Comparison of ENCODE assay signal across 26 mouse cellular contexts in genomic region chr17:16839152-16839551, GRCm38 (mm10).
A peak's percentile ranks its signal among the peaks of the same experiment; 100 is the strongest.
DNase-seq lines count a peak whose midpoint lies in the region; ATAC-seq and TF ChIP-seq lines count a peak whose summit lies in the region.
"Had no signal": no experiment of that assay in that cellular context is flagged by ENCODE, and none has a peak within 500 bp of the region (broad histone marks: within the 10 kb centered on the region; RNA-seq: fewer than 3 reads in every experiment).

No protein-coding gene starts in this region.

- H3K36me3 ChIP-seq in hindbrain, embryonic 11.5 days (ENCODE audit: control insufficient read depth, insufficient read depth, low read length): no peaks in the 10 kb centered on the region
- no peaks in the 10 kb centered on the region for H3K36me3 ChIP-seq in hindbrain, postnatal 0 days (ENCODE audit: insufficient read depth, low read length)
- H3K36me3 ChIP-seq in midbrain, embryonic 14.5 days (ENCODE audit: control insufficient read depth, insufficient read depth, low read length): no peaks in the 10 kb centered on the region
- H3K36me3 ChIP-seq in midbrain, embryonic 16.5 days (ENCODE audit: control insufficient read depth, insufficient read depth, low read length): no peaks in the 10 kb centered on the region
- H3K36me3 ChIP-seq in neural tube, embryonic 13.5 days: no peaks in the 10 kb centered on the region
- H3K36me3 ChIP-seq: embryonic facial prominence, embryonic 12.5 days; embryonic facial prominence, embryonic 15.5 days; forebrain, embryonic 15.5 days; heart, embryonic 12.5 days; heart, embryonic 15.5 days; hindbrain, embryonic 13.5 days had no signal

- TF ChIP-seq CTCF in hindbrain, postnatal 0 days (IDR thresholded peaks at IDR 0.05; ENCODE audit: low read depth): no peak
- no peak for TF ChIP-seq CTCF in brain, embryonic 14.5 days (IDR thresholded peaks at IDR 0.05; ENCODE audit: borderline replicate concordance, extremely low read depth, insufficient read depth, insufficient read length)

- 79% methylated on average over 4 of the region's 4 CpGs for WGBS in hindbrain, embryonic 11.5 days
- 65% methylated on average over 4 of the region's 4 CpGs for WGBS in hindbrain, postnatal 0 days
- WGBS in midbrain, embryonic 14.5 days: 72% methylated on average over 4 of the region's 4 CpGs
- WGBS in midbrain, embryonic 16.5 days: 55% methylated on average over 4 of the region's 4 CpGs
- 43% methylated on average over 4 of the region's 4 CpGs for whole genome bisulfite sequencing in neural tube, embryonic 13.5 days

- no peak overlapping the region for H3K4me3 ChIP-seq in hindbrain, embryonic 11.5 days (ENCODE audit: low read depth, low read length)
- no peak overlapping the region for H3K4me3 ChIP-seq in hindbrain, postnatal 0 days (ENCODE audit: low read length)
- no peak overlapping the region for H3K4me3 ChIP-seq in midbrain, embryonic 14.5 days (replicated peaks; ENCODE audit: low read depth, low read length)
- H3K4me3 ChIP-seq in midbrain, embryonic 16.5 days (ENCODE audit: low read depth, low read length): no peak overlapping the region
- no peak overlapping the region for H3K4me3 ChIP-seq in neural tube, embryonic 13.5 days
- H3K4me3 ChIP-seq: embryonic facial prominence, embryonic 12.5 days; embryonic facial prominence, embryonic 15.5 days; forebrain, embryonic 15.5 days; heart, embryonic 12.5 days; heart, embryonic 15.5 days; hindbrain, embryonic 13.5 days had no signal

- no peak overlapping the region for H3K9ac ChIP-seq in hindbrain, embryonic 11.5 days (ENCODE audit: low read depth, low read length)
- no peak overlapping the region for H3K9ac ChIP-seq in hindbrain, postnatal 0 days (replicated peaks; ENCODE audit: low read length)
- no peak overlapping the region for H3K9ac ChIP-seq in midbrain, embryonic 14.5 days (replicated peaks; ENCODE audit: low read length)
- no peak overlapping the region for H3K9ac ChIP-seq in midbrain, embryonic 16.5 days (ENCODE audit: low read depth, low read length)
- H3K9ac ChIP-seq in neural tube, embryonic 13.5 days: no peak overlapping the region
- H3K9ac ChIP-seq: embryonic facial prominence, embryonic 12.5 days; embryonic facial prominence, embryonic 15.5 days; forebrain, embryonic 15.5 days; heart, embryonic 12.5 days; heart, embryonic 15.5 days; hindbrain, embryonic 13.5 days had no signal

- no peaks in the 10 kb centered on the region for H3K27me3 ChIP-seq in hindbrain, embryonic 11.5 days (ENCODE audit: control insufficient read depth, insufficient read depth, low read length)
- H3K27me3 ChIP-seq in hindbrain, postnatal 0 days (ENCODE audit: insufficient read depth, low read length): no peaks in the 10 kb centered on the region
- no peaks in the 10 kb centered on the region for H3K27me3 ChIP-seq in midbrain, embryonic 14.5 days (ENCODE audit: control insufficient read depth, insufficient read depth, low read length)
- H3K27me3 ChIP-seq in midbrain, embryonic 16.5 days (ENCODE audit: control insufficient read depth, insufficient read depth, low read depth, low read length): no peaks in the 10 kb centered on the region
- H3K27me3 ChIP-seq in neural tube, embryonic 13.5 days: no peaks in the 10 kb centered on the region
- H3K27me3 ChIP-seq: embryonic facial prominence, embryonic 12.5 days; embryonic facial prominence, embryonic 15.5 days; forebrain, embryonic 15.5 days; heart, embryonic 12.5 days; heart, embryonic 15.5 days; hindbrain, embryonic 13.5 days had no signal

- H3K27ac ChIP-seq in hindbrain, embryonic 11.5 days (ENCODE audit: low read depth, low read length): no peak overlapping the region
- no peak overlapping the region for H3K27ac ChIP-seq in hindbrain, postnatal 0 days
- no peak overlapping the region for H3K27ac ChIP-seq in midbrain, embryonic 14.5 days (replicated peaks; ENCODE audit: low read depth, low read length)
- H3K27ac ChIP-seq in midbrain, embryonic 16.5 days (ENCODE audit: low read length): no peak overlapping the region
- H3K27ac ChIP-seq in neural tube, embryonic 13.5 days (replicated peaks): no peak overlapping the region
- H3K27ac ChIP-seq: embryonic facial prominence, embryonic 12.5 days; embryonic facial prominence, embryonic 15.5 days; forebrain, embryonic 15.5 days; heart, embryonic 15.5 days; hindbrain, embryonic 13.5 days had no signal

- no peak overlapping the region for H3K4me2 ChIP-seq in hindbrain, embryonic 11.5 days (replicated peaks; ENCODE audit: low read depth, low read length)
- no peak overlapping the region for H3K4me2 ChIP-seq in hindbrain, postnatal 0 days (ENCODE audit: low read depth, low read length)
- H3K4me2 ChIP-seq in midbrain, embryonic 14.5 days (ENCODE audit: low read length): no peak overlapping the region
- no peak overlapping the region for H3K4me2 ChIP-seq in midbrain, embryonic 16.5 days (ENCODE audit: low read length)
- H3K4me2 ChIP-seq in neural tube, embryonic 13.5 days: no peak overlapping the region
- H3K4me2 ChIP-seq: embryonic facial prominence, embryonic 12.5 days; embryonic facial prominence, embryonic 15.5 days; forebrain, embryonic 15.5 days; heart, embryonic 12.5 days; heart, embryonic 15.5 days; hindbrain, embryonic 13.5 days had no signal

- TF ChIP-seq POLR2A in brain, embryonic 14.5 days (IDR thresholded peaks at IDR 0.05; ENCODE audit: borderline replicate concordance, extremely low read depth, insufficient read depth, insufficient read length, poor library complexity, severe bottlenecking): no peak

- no peak for DNase-seq in hindbrain, embryonic 11.5 days (ENCODE audit: low spot score)
- no peak for DNase-seq in hindbrain, postnatal 0 days (ENCODE audit: low spot score)
- DNase-seq in midbrain, embryonic 14.5 days: peak; percentile 8
- DNase-seq in brain, embryonic 14.5 days (ENCODE audit: low read depth): peak; percentile 52
- no peak for DNase-seq in adrenal gland, postnatal 10 days
- DNase-seq: adrenal gland, adult 2 months; adrenal gland, postnatal 25 days; cerebellum, adult 18-20 months; cerebellum, adult 9-10 months; cerebellum, postnatal 14 days; gastrocnemius, postnatal 25 days; heart, adult 18-20 months; heart, postnatal 10 days; heart, postnatal 36 days had no signal

- no peaks in the 10 kb centered on the region for H3K9me3 ChIP-seq in hindbrain, embryonic 11.5 days (ENCODE audit: control insufficient read depth, low read length)
- no peaks in the 10 kb centered on the region for H3K9me3 ChIP-seq in hindbrain, postnatal 0 days (ENCODE audit: low read length)
- H3K9me3 ChIP-seq in midbrain, embryonic 14.5 days (ENCODE audit: control insufficient read depth, low read length): no peaks in the 10 kb centered on the region
- H3K9me3 ChIP-seq in midbrain, embryonic 16.5 days (replicated peaks; ENCODE audit: control insufficient read depth, low read length, poor library complexity, severe bottlenecking): no peaks in the 10 kb centered on the region
- no peaks in the 10 kb centered on the region for H3K9me3 ChIP-seq in neural tube, embryonic 13.5 days
- H3K9me3 ChIP-seq: embryonic facial prominence, embryonic 12.5 days; embryonic facial prominence, embryonic 15.5 days; forebrain, embryonic 15.5 days; heart, embryonic 15.5 days; hindbrain, embryonic 13.5 days had no signal

- ATAC-seq in hindbrain, embryonic 11.5 days (ENCODE audit: low FRiP score): peak; percentile 63
- ATAC-seq in hindbrain, postnatal 0 days: no peak
- ATAC-seq in midbrain, embryonic 14.5 days (ENCODE audit: low FRiP score, low TSS enrichment): no peak
- no peak for ATAC-seq in midbrain, embryonic 16.5 days
- peak; percentile 63; the same call in 1 of the 2 replicates for ATAC-seq in neural tube, embryonic 13.5 days (ENCODE audit: low read depth)
- ATAC-seq: CD4-positive, CD25-positive, alpha-beta regulatory T cell, adult 4 months; forebrain, embryonic 15.5 days; hindbrain, embryonic 16.5 days; inflammation-experienced regulatory T-cells, adult 6 months; intestine, embryonic 16.5 days had no signal

- no peaks in the 10 kb centered on the region for H3K4me1 ChIP-seq in hindbrain, embryonic 11.5 days (replicated peaks; ENCODE audit: control insufficient read depth, insufficient read depth, low read length)
- no peaks in the 10 kb centered on the region for H3K4me1 ChIP-seq in hindbrain, postnatal 0 days (ENCODE audit: insufficient read depth, low read length)
- no peaks in the 10 kb centered on the region for H3K4me1 ChIP-seq in midbrain, embryonic 14.5 days (ENCODE audit: control insufficient read depth, insufficient read depth, low read length)
- no peaks in the 10 kb centered on the region for H3K4me1 ChIP-seq in midbrain, embryonic 16.5 days (ENCODE audit: control insufficient read depth, insufficient read depth, low read length)
- peaks cover 5% of the 10 kb centered on the region for H3K4me1 ChIP-seq in neural tube, embryonic 13.5 days (replicated peaks)
- H3K4me1 ChIP-seq: embryonic facial prominence, embryonic 12.5 days; embryonic facial prominence, embryonic 15.5 days; forebrain, embryonic 15.5 days; heart, embryonic 12.5 days; heart, embryonic 15.5 days; hindbrain, embryonic 13.5 days had no signal

Comparison
In these comparisons a context has a peak if more than half of its experiments do, and no peak if none do; other contexts are left out.
1. ATAC-seq: peak in hindbrain, embryonic 11.5 days (single experiment) and neural tube, embryonic 13.5 days (single experiment); none in hindbrain, postnatal 0 days (single experiment), midbrain, embryonic 14.5 days (single experiment) and midbrain, embryonic 16.5 days (single experiment).
2. DNase-seq: peak in midbrain, embryonic 14.5 days (single experiment) and brain, embryonic 14.5 days (single experiment); none in hindbrain, embryonic 11.5 days (single experiment), hindbrain, postnatal 0 days (single experiment) and adrenal gland, postnatal 10 days (single experiment).